Mouse (Mus musculus): ENCODE data around the gene Emc7. TPM values are rescaled to one million over a fixed set of nuclear protein-coding genes. Genes with fewer than 3 reads are reported as not detected.

Emc7 gene
- polyA plus RNA-seq, 1 experiment, result 6.6 TPM

DNA sequence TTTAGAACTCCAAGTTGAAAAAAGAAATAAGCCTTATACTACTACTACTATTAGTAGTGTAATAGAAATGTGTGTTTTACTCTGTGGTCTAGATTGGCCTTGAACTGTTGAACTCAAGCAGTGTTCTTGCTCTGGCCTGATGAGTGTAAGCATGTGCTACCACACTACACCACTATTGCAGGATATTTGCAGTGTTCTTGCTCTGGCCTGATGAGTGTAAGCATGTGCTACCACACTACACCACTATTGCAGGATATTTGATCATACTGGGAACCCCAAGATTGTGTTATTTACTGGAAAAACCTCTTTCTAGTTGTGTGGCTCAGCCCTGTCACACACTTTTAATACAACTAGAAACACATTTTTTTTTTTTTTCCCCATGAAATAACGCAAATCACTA, 52.6 kb downstream of the Emc7 start:
- Histone ChIP-seq H3K9ac (ENCODE audit: low read depth, poor library complexity, severe bottlenecking) (no peak overlapping the region), H3K4me1 (ENCODE audit: control insufficient read depth, insufficient read depth, low read length) (no peaks in the 10 kb centered on the region)
- TF ChIP-seq POLR2A (IDR thresholded peaks at IDR 0.05; ENCODE audit: insufficient read depth, low read length) (no peak), CTCF (IDR thresholded peaks at IDR 0.05; ENCODE audit: low read depth, low read length) (no peak), EP300 (IDR thresholded peaks at IDR 0.05; ENCODE audit: insufficient read depth, low read depth, low read length) (no peak)

DNA sequence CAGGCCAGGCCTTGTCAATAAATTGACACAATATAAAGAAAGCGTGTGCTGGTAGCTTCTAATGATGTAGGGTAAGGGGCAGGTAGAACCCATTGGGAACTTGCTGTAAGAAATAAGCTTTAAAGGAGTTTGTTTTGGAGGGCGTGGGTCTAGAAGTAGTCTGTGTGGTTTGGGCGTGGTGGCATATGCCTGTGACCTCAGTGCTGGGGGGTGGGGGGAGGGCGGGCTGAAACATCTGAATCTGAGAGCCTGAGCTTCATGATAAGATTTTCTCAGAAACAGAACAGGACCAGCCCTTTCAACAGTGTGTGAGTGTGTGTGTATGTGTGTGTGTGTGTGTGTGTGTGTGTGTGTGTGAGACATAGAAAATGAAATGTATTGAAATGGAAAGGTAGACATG, 55.3 kb downstream of the Emc7 start:
- Histone ChIP-seq H3K9ac (ENCODE audit: low read depth, poor library complexity, severe bottlenecking) (no peak overlapping the region), H3K27ac (ENCODE audit: insufficient read depth, low read length) (no peak overlapping the region), H3K27me3 (ENCODE audit: control insufficient read depth, insufficient read depth, low read length, poor library complexity, severe bottlenecking) (no peaks in the 10 kb centered on the region), H3K9me3 (replicated peaks; ENCODE audit: control insufficient read depth, insufficient read depth, low read length, poor library complexity, severe bottlenecking) (0 out of 2 replicates have a peak, but pooled peaks cover 2% of the 10 kb centered on the region), H3K4me3 (ENCODE audit: low read depth, low read length) (no peak overlapping the region), H3K36me3 (ENCODE audit: control insufficient read depth, insufficient read depth, low read length, poor library complexity, severe bottlenecking) (no peaks in the 10 kb centered on the region), H3K4me1 (ENCODE audit: control insufficient read depth, insufficient read depth, low read length) (no peaks in the 10 kb centered on the region)
- TF ChIP-seq POLR2A (IDR thresholded peaks at IDR 0.05; ENCODE audit: insufficient read depth, low read length) (no peak), CTCF (IDR thresholded peaks at IDR 0.05; ENCODE audit: low read depth, low read length) (no peak), EP300 (IDR thresholded peaks at IDR 0.05; ENCODE audit: insufficient read depth, low read depth, low read length) (no peak)

More for the DNA sequence above, 52.6 kb downstream of the Emc7 start:
- no peak overlapping the region for H3K27ac ChIP-seq (ENCODE audit: insufficient read depth, low read length)
- H3K27me3 ChIP-seq (ENCODE audit: control insufficient read depth, insufficient read depth, low read length, poor library complexity, severe bottlenecking), result no peaks in the 10 kb centered on the region
- 0 out of 2 replicates have a peak, but pooled peaks cover 2% of the 10 kb centered on the region for H3K9me3 ChIP-seq (replicated peaks; ENCODE audit: control insufficient read depth, insufficient read depth, low read length, poor library complexity, severe bottlenecking)
- no peaks in the 10 kb centered on the region for H3K36me3 ChIP-seq (ENCODE audit: control insufficient read depth, insufficient read depth, low read length, poor library complexity, severe bottlenecking)
- H3K4me3 ChIP-seq (ENCODE audit: low read depth, low read length), result no peak overlapping the region

DNA sequence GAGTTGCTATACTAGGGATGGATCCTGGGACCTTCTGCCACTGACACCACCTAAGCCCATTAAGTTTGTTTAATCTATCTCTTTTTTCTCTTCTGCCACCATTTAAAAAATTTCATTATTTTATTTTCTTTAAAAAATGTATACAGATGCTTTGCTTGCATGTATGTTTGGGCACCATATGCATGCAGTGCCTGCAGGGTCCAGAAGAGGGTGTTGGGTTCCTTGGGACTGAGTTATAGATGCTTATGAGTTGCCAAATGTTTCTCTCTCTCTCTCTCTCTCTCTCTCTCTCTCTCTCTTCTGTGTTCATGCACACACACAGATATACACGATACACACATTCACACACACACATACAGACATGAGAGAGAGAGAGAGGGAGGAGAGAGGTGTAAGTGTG, 58.2 kb downstream of the Emc7 start:
- H3K27me3 ChIP-seq (ENCODE audit: control insufficient read depth, insufficient read depth, low read length, poor library complexity, severe bottlenecking), result no peaks in the 10 kb centered on the region
- 0 out of 2 replicates have a peak, but pooled peaks cover 2% of the 10 kb centered on the region for H3K9me3 ChIP-seq (replicated peaks; ENCODE audit: control insufficient read depth, insufficient read depth, low read length, poor library complexity, severe bottlenecking)
- TF ChIP-seq POLR2A (IDR thresholded peaks at IDR 0.05; ENCODE audit: insufficient read depth, low read length), result no peak
- TF ChIP-seq EP300 (IDR thresholded peaks at IDR 0.05; ENCODE audit: insufficient read depth, low read depth, low read length), result no peak
- no peak for TF ChIP-seq CTCF (IDR thresholded peaks at IDR 0.05; ENCODE audit: low read depth, low read length)
- no peak overlapping the region for H3K27ac ChIP-seq (ENCODE audit: insufficient read depth, low read length)
- no peak overlapping the region for H3K9ac ChIP-seq (ENCODE audit: low read depth, poor library complexity, severe bottlenecking)
- H3K36me3 ChIP-seq (ENCODE audit: control insufficient read depth, insufficient read depth, low read length, poor library complexity, severe bottlenecking), result no peaks in the 10 kb centered on the region
- H3K4me1 ChIP-seq (ENCODE audit: control insufficient read depth, insufficient read depth, low read length), result no peaks in the 10 kb centered on the region
- H3K4me3 ChIP-seq (ENCODE audit: low read depth, low read length), result no peak overlapping the region

DNA sequence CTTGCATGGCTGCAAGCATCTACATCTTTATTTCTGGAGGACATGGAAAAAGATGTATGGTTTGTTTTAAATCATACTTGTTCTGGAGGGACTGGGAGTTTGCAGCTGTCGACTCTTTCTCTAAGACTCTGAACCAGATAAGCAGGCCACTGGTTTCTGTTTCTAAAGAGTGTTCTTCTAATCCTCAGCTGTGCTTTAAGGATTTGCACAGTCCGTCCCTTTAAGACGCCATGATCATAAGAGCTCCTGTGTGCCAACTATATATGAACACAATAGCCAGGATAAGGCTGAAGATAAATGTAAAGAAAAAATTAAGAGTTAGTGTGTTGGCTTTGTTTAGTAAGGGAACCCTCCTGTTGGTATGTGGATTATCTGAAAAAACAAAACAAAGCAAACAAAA, 61.9 kb downstream of the Emc7 start:
- no peaks in the 10 kb centered on the region for H3K36me3 ChIP-seq (ENCODE audit: control insufficient read depth, insufficient read depth, low read length, poor library complexity, severe bottlenecking)

DNA sequence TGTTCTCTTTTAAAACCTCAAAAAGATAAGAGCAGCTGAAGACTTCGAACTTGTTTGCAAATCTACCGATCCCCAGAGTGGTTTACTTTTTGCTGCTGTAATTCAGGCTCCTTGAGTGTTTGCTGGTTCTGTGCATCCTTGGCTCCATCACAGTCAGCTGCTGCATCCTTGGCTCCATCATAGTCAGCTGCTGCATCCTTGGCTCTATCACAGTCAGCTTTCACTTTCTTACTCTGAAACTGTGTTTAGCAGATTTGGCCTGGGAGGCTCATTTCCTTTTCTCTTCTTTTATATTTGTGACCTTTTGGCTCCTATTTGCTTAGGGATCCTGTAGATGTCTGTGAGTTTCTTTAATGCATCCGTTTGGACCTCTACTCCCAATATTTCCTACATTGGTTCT, 62.4 kb downstream of the Emc7 start:
- Histone ChIP-seq H3K27me3 (ENCODE audit: control insufficient read depth, insufficient read depth, low read length, poor library complexity, severe bottlenecking) (no peaks in the 10 kb centered on the region), H3K4me1 (ENCODE audit: control insufficient read depth, insufficient read depth, low read length) (no peaks in the 10 kb centered on the region), H3K9me3 (replicated peaks; ENCODE audit: control insufficient read depth, insufficient read depth, low read length, poor library complexity, severe bottlenecking) (no peaks in the 10 kb centered on the region)

More for the DNA sequence above, 61.9 kb downstream of the Emc7 start:
- H3K9me3 ChIP-seq (replicated peaks; ENCODE audit: control insufficient read depth, insufficient read depth, low read length, poor library complexity, severe bottlenecking), result no peaks in the 10 kb centered on the region
- no peaks in the 10 kb centered on the region for H3K4me1 ChIP-seq (ENCODE audit: control insufficient read depth, insufficient read depth, low read length)
- TF ChIP-seq CTCF (IDR thresholded peaks at IDR 0.05; ENCODE audit: low read depth, low read length) (no peak), POLR2A (IDR thresholded peaks at IDR 0.05; ENCODE audit: insufficient read depth, low read length) (no peak), EP300 (IDR thresholded peaks at IDR 0.05; ENCODE audit: insufficient read depth, low read depth, low read length) (no peak)
- H3K27me3 ChIP-seq (ENCODE audit: control insufficient read depth, insufficient read depth, low read length, poor library complexity, severe bottlenecking), result no peaks in the 10 kb centered on the region
- H3K4me3 ChIP-seq (ENCODE audit: low read depth, low read length), result no peak overlapping the region
- H3K27ac ChIP-seq (ENCODE audit: insufficient read depth, low read length), result no peak overlapping the region
- H3K9ac ChIP-seq (ENCODE audit: low read depth, poor library complexity, severe bottlenecking), result no peak overlapping the region

DNA sequence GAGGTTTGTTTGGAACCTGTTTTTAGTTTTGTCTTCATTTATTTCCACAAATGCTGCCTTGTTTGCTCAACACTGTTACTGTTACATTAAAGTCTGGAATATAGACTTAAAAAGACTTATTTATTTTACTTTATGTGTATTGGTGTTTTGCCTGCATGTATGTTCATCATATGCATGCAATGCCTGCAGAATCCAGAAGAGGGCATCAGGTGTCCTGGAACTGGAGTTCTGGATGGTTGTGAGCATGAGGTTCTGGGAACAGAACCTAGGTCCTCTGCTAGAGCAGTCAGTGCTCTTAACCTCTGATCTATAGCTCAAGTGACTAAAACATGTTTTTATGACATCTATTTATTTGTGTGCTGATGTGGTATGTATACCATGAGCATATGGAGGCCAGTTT, 63.7 kb downstream of the Emc7 start:
- no peak overlapping the region for H3K4me3 ChIP-seq (ENCODE audit: low read depth, low read length)
- H3K9me3 ChIP-seq (replicated peaks; ENCODE audit: control insufficient read depth, insufficient read depth, low read length, poor library complexity, severe bottlenecking), result no peaks in the 10 kb centered on the region
- H3K27me3 ChIP-seq (ENCODE audit: control insufficient read depth, insufficient read depth, low read length, poor library complexity, severe bottlenecking), result no peaks in the 10 kb centered on the region
- no peak overlapping the region for H3K27ac ChIP-seq (ENCODE audit: insufficient read depth, low read length)
- H3K9ac ChIP-seq (ENCODE audit: low read depth, poor library complexity, severe bottlenecking), result no peak overlapping the region
- no peaks in the 10 kb centered on the region for H3K36me3 ChIP-seq (ENCODE audit: control insufficient read depth, insufficient read depth, low read length, poor library complexity, severe bottlenecking)
- no peak for TF ChIP-seq POLR2A (IDR thresholded peaks at IDR 0.05; ENCODE audit: insufficient read depth, low read length)
- no peak for TF ChIP-seq CTCF (IDR thresholded peaks at IDR 0.05; ENCODE audit: low read depth, low read length)
- TF ChIP-seq EP300 (IDR thresholded peaks at IDR 0.05; ENCODE audit: insufficient read depth, low read depth, low read length), result no peak
- H3K4me1 ChIP-seq (ENCODE audit: control insufficient read depth, insufficient read depth, low read length), result no peaks in the 10 kb centered on the region

More for the DNA sequence above, 62.4 kb downstream of the Emc7 start:
- Histone ChIP-seq H3K9ac (ENCODE audit: low read depth, poor library complexity, severe bottlenecking) (no peak overlapping the region), H3K4me3 (ENCODE audit: low read depth, low read length) (no peak overlapping the region), H3K27ac (ENCODE audit: insufficient read depth, low read length) (no peak overlapping the region), H3K36me3 (ENCODE audit: control insufficient read depth, insufficient read depth, low read length, poor library complexity, severe bottlenecking) (no peaks in the 10 kb centered on the region)
- no peak for TF ChIP-seq CTCF (IDR thresholded peaks at IDR 0.05; ENCODE audit: low read depth, low read length)
- no peak for TF ChIP-seq POLR2A (IDR thresholded peaks at IDR 0.05; ENCODE audit: insufficient read depth, low read length)
- TF ChIP-seq EP300 (IDR thresholded peaks at IDR 0.05; ENCODE audit: insufficient read depth, low read depth, low read length), result no peak

Data from ES-Bruce4 (cell line).